Mouse (Mus musculus): ENCODE measurements around the gene Spata31d1b. TPM values are rescaled to one million over a fixed set of nuclear protein-coding genes. Genes with fewer than 3 reads are reported as not detected.
"Not testable (repeated sequence)": the region's sequence is repeated elsewhere in the genome, so short reads cannot be mapped to it uniquely, and the experiment has no call there.

The Spata31d1b gene
- polyA plus RNA-seq (2012; rRNA removed) = 0.05 TPM in 1 of 2 replicates, not detected in the other

DNA sequence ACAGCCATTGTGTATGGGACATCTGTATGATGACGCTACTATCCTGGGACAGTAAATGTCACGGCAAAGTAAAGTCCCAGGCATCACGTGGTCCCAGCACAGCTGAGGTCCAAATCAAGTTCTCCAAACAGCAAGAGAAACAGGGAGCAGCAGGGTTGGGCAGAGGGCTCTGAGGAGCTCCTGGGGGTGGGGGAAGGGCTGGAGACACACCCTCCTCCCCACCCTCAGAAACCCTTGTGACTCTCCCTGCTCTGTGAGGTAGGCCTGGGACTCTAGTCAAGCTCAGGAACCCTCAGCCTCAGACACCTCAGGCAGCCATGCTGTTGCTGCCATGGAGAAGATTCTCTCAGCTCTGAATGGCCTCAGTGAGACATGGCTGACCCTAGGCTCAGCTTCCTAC is at the start of gene Spata31d1b:
Gene Spata31d1b (plus strand): TSS at position 301 of the 400 bp plus-strand sequence.
- not testable (repeated sequence) for DNase-seq; H3K4me3 ChIP-seq (replicated peaks; ENCODE audit: extremely low read depth, low read depth, low read length); H3K4me1 ChIP-seq (ENCODE audit: control insufficient read depth, insufficient read depth, low read length)
- 69% methylated on average over 3 of the region's 3 CpGs for WGBS

- 92% methylated on average over 19 of the region's 19 CpGs for WGBS
- no peak for DNase-seq
- TF ChIP-seq POLR2A (IDR thresholded peaks at IDR 0.05; ENCODE audit: borderline replicate concordance, extremely low read depth, low read depth, low read length) (no peak), CTCF (IDR thresholded peaks at IDR 0.05; ENCODE audit: insufficient read depth, low read length) (no peak)
- Histone ChIP-seq H3K4me1 (ENCODE audit: control insufficient read depth, insufficient read depth, low read length) (peaks cover 5% of the 10 kb centered on the region), H3K4me3 (replicated peaks; ENCODE audit: extremely low read depth, low read depth, low read length) (no peak overlapping the region)
Measured at GRCm38 (mm10) chr13:59663939-59664712, 48.0 kb upstream of the Spata31d1b start.

- no peak for DNase-seq
- Histone ChIP-seq H3K4me1 (ENCODE audit: control insufficient read depth, insufficient read depth, low read length) (peaks cover 5% of the 10 kb centered on the region), H3K4me3 (replicated peaks; ENCODE audit: extremely low read depth, low read depth, low read length) (no peak overlapping the region)
- WGBS = 83% methylated on average over 5 of the region's 5 CpGs
- TF ChIP-seq POLR2A (IDR thresholded peaks at IDR 0.05; ENCODE audit: borderline replicate concordance, extremely low read depth, low read depth, low read length) (no peak), CTCF (IDR thresholded peaks at IDR 0.05; ENCODE audit: insufficient read depth, low read length) (no peak)
Measured at GRCm38 (mm10) chr13:59667763-59668162, 44.3 kb upstream of the Spata31d1b start.

GRCm38 (mm10) chr13:59668501-59669093 is 43.5 kb upstream of the Spata31d1b start:
- TF ChIP-seq POLR2A (IDR thresholded peaks at IDR 0.05; ENCODE audit: borderline replicate concordance, extremely low read depth, low read depth, low read length) (peak; percentile 49; the same call in 1 of the 2 replicates), CTCF (IDR thresholded peaks at IDR 0.05; ENCODE audit: insufficient read depth, low read length) (no peak)
- WGBS = 9% methylated on average over 11 of the region's 11 CpGs
- H3K4me3 ChIP-seq (replicated peaks; ENCODE audit: extremely low read depth, low read depth, low read length) = no peak overlapping the region
- DNase-seq = peak; percentile 62
- peaks cover 5% of the 10 kb centered on the region for H3K4me1 ChIP-seq (ENCODE audit: control insufficient read depth, insufficient read depth, low read length)

DNA sequence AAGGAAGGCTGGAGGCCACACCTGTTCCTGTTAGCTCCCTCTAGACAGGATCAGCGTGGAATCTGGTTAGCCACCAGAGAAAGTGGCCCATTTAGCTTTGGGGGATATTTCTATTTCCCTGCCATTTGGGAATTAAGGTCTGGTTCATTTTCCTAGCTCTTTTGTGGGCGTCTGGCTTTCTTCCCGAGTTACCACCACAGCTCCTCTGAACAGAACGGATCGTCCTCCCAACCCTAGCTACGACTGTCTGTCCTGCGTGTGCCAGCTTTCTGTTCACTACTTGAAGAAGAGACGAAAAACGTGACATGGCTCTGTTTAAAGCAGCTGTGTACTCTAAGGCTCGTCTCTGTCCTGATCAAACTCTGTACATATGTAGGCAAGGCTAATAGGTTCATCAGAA is 42.1 kb upstream of the Spata31d1b start:
- 90% methylated on average over 10 of the region's 10 CpGs for WGBS
- H3K4me3 ChIP-seq (replicated peaks; ENCODE audit: extremely low read depth, low read depth, low read length) = no peak overlapping the region
- no peak for TF ChIP-seq POLR2A (IDR thresholded peaks at IDR 0.05; ENCODE audit: borderline replicate concordance, extremely low read depth, low read depth, low read length)
- no peak for TF ChIP-seq CTCF (IDR thresholded peaks at IDR 0.05; ENCODE audit: insufficient read depth, low read length)
- H3K4me1 ChIP-seq (ENCODE audit: control insufficient read depth, insufficient read depth, low read length) = peaks cover 10% of the 10 kb centered on the region
- no peak for DNase-seq

GRCm38 (mm10) chr13:59671521-59671920 is 40.6 kb upstream of the Spata31d1b start:
- 84% methylated on average over 2 of the region's 2 CpGs for WGBS
- DNase-seq = no peak
- H3K4me1 ChIP-seq (ENCODE audit: control insufficient read depth, insufficient read depth, low read length) = peaks cover 10% of the 10 kb centered on the region
- no peak overlapping the region for H3K4me3 ChIP-seq (replicated peaks; ENCODE audit: extremely low read depth, low read depth, low read length)
- TF ChIP-seq CTCF (IDR thresholded peaks at IDR 0.05; ENCODE audit: insufficient read depth, low read length) (no peak), POLR2A (IDR thresholded peaks at IDR 0.05; ENCODE audit: borderline replicate concordance, extremely low read depth, low read depth, low read length) (no peak)

- 70% methylated on average over 6 of the region's 6 CpGs for WGBS
- TF ChIP-seq CTCF (IDR thresholded peaks at IDR 0.05; ENCODE audit: insufficient read depth, low read length) = no peak
- TF ChIP-seq POLR2A (IDR thresholded peaks at IDR 0.05; ENCODE audit: borderline replicate concordance, extremely low read depth, low read depth, low read length) = no peak
- no peak overlapping the region for H3K4me3 ChIP-seq (replicated peaks; ENCODE audit: extremely low read depth, low read depth, low read length)
- DNase-seq = no peak
- H3K4me1 ChIP-seq (ENCODE audit: control insufficient read depth, insufficient read depth, low read length) = peaks cover 10% of the 10 kb centered on the region
Measured at GRCm38 (mm10) chr13:59672248-59672647, 39.8 kb upstream of the Spata31d1b start.

DNA sequence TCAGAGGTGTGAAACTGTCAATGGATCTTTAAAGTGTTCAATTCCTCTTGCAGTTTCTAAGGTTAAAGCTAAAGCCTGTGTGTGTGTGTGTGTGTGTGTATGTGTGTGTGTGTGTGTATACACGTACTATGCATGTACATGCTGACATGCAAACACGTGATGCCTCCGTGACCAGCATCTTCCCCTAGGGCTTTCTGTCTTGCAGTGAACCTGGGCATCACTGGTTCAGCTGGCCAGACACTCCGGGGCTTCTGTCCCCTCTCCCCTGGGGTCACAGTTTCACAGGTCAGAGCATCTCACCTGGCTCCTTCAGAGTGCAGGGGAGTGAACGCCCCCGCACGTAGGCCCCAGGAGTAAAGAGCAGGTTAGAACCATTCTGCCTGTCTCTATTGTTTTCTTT is 38.5 kb upstream of the Spata31d1b start:
- WGBS = 88% methylated on average over 7 of the region's 7 CpGs
- TF ChIP-seq CTCF (IDR thresholded peaks at IDR 0.05; ENCODE audit: insufficient read depth, low read length) (no peak), POLR2A (IDR thresholded peaks at IDR 0.05; ENCODE audit: borderline replicate concordance, extremely low read depth, low read depth, low read length) (no peak)
- no peak for DNase-seq
- Histone ChIP-seq H3K4me1 (ENCODE audit: control insufficient read depth, insufficient read depth, low read length) (peaks cover 7% of the 10 kb centered on the region; the same call in 1 of the 2 replicates), H3K4me3 (replicated peaks; ENCODE audit: extremely low read depth, low read depth, low read length) (no peak overlapping the region)

- Histone ChIP-seq H3K4me3 (replicated peaks; ENCODE audit: extremely low read depth, low read depth, low read length) (no peak overlapping the region), H3K4me1 (ENCODE audit: control insufficient read depth, insufficient read depth, low read length) (peaks cover 5% of the 10 kb centered on the region; the same call in 1 of the 2 replicates)
- 30% methylated on average over 3 of the region's 3 CpGs for WGBS
- TF ChIP-seq CTCF (IDR thresholded peaks at IDR 0.05; ENCODE audit: insufficient read depth, low read length) (no peak), POLR2A (IDR thresholded peaks at IDR 0.05; ENCODE audit: borderline replicate concordance, extremely low read depth, low read depth, low read length) (no peak)
- DNase-seq = no peak
Measured at GRCm38 (mm10) chr13:59674215-59674614, 37.9 kb upstream of the Spata31d1b start.

DNA sequence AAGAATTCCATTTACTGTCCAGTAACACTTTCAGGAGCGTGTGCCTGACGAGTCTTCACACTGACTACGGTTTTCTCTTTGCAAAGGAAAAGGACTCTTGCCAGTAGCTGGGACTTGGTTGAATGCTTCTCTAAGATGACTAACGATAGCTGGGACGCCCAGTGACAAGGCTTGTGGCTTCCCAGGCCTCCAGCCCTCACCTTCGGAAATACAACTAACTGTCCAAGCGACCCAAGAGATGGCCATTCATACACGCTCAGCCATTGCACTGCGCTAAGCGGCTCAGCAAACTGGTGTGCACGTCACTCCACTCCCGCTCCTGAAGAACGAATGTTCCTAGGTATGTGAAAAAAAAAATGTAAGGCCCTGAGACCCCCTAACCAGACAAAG is 37.3 kb upstream of the Spata31d1b start:
- peak; percentile 37 for DNase-seq
- Histone ChIP-seq H3K4me1 (ENCODE audit: control insufficient read depth, insufficient read depth, low read length) (peaks cover 5% of the 10 kb centered on the region; the same call in 1 of the 2 replicates), H3K4me3 (replicated peaks; ENCODE audit: extremely low read depth, low read depth, low read length) (peak overlapping the region; percentile 76)
- TF ChIP-seq CTCF (IDR thresholded peaks at IDR 0.05; ENCODE audit: insufficient read depth, low read length) (no peak), POLR2A (IDR thresholded peaks at IDR 0.05; ENCODE audit: borderline replicate concordance, extremely low read depth, low read depth, low read length) (no peak)
- WGBS = 5% methylated on average over 13 of the region's 13 CpGs
